Mouse (Mus musculus): ENCODE data around the gene Ermp1.
A peak's percentile ranks its signal among the peaks of the same experiment; 100 is the strongest.

The Ermp1 gene

GRCm38 (mm10) chr19:29647651-29648549 is at the start of gene Ermp1:
TSS of gene Ermp1 (minus strand) at chr19:29648415.
- peak; percentile 96 to 97 for DNase-seq (ENCODE audit: low spot score in 2 of 2)

- no peak for DNase-seq (ENCODE audit: low spot score in 2 of 2)
Observed at GRCm38 (mm10) chr19:29697245-29697874, 49.1 kb upstream of the Ermp1 start, which contains the start of gene Mlana. TSS of gene Mlana (plus strand) at chr19:29697824.

DNA sequence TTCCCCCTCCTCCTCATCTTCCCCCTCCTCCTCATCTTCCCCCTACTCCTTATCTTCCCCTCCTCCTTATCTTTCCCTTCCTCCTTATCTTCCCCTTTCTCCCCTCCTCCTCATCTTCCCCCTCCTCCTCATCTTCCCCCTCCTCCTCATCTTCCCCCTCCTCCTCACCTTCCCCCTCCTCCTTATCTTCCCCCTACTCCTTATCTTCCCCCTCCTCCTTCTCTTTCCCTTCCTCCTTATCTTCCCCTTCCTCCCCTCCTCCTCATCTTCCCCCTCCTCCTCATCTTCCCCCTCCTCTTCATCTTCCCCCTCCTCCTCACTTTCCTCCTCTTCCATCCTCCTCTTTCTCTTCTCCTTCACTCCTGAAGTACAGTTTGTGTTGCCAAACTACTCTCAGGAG is 48.6 kb upstream of the Ermp1 start:
- no peak for DNase-seq (ENCODE audit: low spot score in 2 of 2)

DNA sequence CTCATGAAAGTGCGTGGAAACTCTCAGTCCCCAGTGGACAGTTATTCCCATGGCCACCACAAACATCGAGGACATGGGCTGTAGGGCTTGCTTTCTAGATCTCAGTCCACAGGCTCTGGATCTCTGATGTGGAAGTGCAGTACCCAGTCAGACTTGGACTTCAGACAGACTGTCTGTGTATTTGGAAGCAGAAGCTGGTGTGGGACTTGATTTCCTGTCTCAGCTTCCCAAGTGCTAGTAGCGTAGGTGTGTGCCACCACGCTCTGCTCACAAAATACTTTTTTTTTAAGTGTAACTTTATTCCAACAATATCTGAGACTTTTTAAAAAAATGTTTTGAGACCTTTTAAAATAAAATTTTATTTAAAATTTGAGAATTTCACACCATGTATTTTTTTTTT is 48.1 kb upstream of the Ermp1 start:
- DNase-seq (ENCODE audit: low spot score in 2 of 2) = no peak

- no peak for DNase-seq (ENCODE audit: low spot score in 2 of 2)
Observed at GRCm38 (mm10) chr19:29695071-29695470, 46.9 kb upstream of the Ermp1 start.

DNA sequence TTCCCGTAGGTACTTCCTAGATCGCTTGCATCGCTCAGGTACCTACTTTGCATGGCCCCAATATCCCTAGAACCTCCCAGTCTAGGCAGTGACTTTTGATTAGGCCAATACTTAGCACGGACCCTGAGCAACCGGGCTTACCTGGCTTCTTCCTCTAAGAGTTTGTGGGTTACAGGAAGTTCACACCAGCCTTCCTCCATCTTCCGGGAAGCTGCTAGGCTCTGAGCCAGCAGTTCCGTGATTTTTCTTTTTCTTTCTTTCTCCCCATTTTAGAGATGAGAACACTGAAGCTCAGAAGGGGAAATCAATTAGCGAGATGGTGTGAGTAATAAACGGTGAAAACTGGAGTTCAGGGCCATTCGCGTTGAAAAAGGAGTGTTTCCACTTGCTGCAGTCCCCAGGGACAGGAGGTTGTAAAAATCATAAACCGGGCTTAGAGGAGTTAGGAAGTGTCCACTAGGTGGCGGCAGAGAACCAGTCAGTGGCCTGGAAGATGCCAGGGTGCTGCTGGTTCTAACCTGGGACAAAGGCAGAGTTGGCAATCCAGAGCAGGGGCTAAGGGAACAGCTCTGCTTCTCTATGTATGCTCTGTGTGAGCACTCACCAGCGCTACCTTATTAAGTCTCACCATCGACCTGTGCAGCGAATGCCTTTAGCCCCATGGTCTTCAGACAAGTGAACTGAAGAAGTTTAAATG is 35.8 kb upstream of the Ermp1 start:
- DNase-seq (ENCODE audit: low spot score in 2 of 2) = peak; percentile 62 to 78

- no peak for DNase-seq (ENCODE audit: low spot score in 2 of 2)
Observed at GRCm38 (mm10) chr19:29680182-29681152, 32.3 kb upstream of the Ermp1 start.

GRCm38 (mm10) chr19:29678181-29678778 is 30.1 kb upstream of the Ermp1 start:
- no peak for DNase-seq (ENCODE audit: low spot score in 2 of 2)

DNA sequence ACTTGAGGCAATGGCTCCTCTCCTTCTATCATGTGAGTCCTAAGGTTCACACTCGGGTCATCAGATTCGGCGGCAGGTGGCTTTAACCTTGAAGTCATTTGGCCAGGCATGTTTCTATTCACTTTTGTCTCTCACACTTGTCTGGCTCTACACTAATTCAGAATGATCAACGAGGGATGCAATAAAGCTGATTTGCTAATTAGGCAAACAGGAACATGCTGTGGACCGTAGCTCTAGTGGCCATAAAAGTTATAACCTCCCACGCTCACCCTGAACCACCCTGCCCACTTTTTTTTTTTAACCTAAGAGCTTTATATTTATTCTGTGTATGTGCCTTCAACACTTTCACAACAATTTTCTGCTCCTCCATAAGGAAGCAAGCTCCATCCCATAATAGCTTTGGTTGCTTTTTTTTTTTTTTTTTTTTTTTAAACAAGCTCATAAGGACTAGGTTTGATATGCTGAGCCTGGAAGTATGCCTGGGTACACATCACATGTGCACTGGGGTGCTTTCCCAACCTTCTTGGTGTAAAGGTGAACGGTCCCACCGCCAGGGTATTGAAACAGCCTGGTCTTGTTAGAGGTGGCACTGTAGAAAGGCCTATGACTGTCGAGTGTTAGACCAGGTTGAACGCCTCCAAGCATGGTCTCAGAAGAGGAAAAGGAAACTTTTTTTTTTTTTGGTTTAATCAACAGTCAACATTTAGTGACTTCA is 28.4 kb upstream of the Ermp1 start:
- peak in 1 of 2 experiments; percentile 62 for DNase-seq (ENCODE audit: low spot score in 2 of 2)

DNA sequence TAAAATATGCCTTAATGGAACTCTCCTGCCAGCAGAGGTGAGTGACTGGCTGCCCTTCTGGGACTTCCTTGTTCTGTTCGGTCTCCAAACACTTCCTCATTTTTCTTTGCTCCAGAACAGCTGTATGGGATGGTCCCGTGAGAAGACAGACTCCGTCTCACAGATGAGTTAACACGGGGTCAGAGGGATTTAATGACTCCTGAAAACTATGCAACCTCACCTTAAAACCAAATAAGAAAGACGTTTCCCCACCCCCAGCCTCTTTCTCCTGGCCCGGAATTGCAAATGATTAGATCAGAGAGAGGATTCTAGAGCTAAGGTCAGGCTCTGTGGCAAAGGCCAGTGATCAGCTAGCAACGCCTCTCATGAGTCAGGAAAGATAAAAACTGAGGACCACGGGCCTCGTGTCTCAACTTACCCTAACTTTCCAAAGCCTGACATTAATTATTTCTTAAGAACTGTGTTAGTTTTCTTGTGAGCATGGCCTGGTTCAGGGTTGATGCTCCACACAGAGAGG is 27.4 kb upstream of the Ermp1 start:
- DNase-seq (ENCODE audit: low spot score in 2 of 2) = peak in 1 of 2 experiments; percentile 43

DNA sequence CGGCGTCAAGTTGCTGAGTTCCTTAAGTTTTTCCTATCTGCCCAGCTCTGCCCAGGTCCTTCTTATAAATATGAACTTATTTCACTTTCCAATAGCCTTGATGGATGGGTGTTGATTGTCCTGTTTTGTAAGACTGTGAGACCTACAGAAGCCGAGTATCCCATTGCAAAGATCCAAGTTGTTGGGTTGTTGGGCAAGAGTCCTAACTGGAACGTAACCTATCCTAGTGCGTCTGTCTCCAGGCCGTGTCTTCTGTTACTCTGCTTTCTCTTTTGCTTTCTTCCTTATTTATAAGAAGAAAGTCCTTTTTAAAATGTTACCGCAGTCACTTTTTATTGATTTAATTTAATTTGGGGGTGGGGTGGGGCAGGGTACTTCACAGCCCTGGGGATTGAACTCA is 26.7 kb upstream of the Ermp1 start:
- DNase-seq (ENCODE audit: low spot score in 2 of 2) = no peak

GRCm38 (mm10) chr19:29672660-29673059 is 24.4 kb upstream of the Ermp1 start:
- no peak for DNase-seq (ENCODE audit: low spot score in 2 of 2)

- no peak for DNase-seq (ENCODE audit: low spot score in 2 of 2)
Observed at GRCm38 (mm10) chr19:29671160-29671559, 22.9 kb upstream of the Ermp1 start.

GRCm38 (mm10) chr19:29670247-29670646 is 22.0 kb upstream of the Ermp1 start:
- DNase-seq (ENCODE audit: low spot score in 2 of 2) = no peak

- no peak for DNase-seq (ENCODE audit: low spot score in 2 of 2)
Observed at GRCm38 (mm10) chr19:29668135-29668534, 19.9 kb upstream of the Ermp1 start.

DNA sequence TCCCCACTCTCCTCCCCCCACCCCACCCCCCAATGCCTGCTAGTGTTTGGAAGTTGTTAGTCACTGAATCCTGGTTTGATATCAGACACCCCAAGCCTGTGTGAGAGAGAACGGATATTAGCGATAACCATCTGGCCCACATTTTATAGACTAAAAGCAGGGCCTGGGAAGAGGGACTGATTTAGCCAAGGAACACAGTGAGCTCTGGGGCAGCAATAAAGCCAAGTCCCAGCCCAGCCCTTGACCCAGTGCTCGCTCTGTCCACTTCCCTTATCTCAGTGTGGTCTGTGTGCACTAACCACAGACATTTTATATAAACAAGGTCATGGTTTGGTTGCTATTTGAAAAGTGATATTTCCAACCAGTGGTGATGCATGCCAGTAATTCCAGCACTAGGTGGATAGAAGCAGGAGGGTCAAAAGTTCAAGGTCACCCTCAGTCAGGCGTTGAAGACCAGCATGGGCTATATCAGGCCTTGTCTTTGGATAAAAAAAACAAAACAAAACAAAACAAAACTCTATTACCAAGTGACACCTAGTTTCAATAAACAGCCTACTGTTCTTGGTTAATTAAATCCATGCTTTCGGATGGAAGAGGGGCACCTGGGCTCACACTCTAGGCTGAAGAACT is 18.9 kb upstream of the Ermp1 start:
- peak in 1 of 2 experiments; percentile 66 for DNase-seq (ENCODE audit: low spot score in 2 of 2)

DNA sequence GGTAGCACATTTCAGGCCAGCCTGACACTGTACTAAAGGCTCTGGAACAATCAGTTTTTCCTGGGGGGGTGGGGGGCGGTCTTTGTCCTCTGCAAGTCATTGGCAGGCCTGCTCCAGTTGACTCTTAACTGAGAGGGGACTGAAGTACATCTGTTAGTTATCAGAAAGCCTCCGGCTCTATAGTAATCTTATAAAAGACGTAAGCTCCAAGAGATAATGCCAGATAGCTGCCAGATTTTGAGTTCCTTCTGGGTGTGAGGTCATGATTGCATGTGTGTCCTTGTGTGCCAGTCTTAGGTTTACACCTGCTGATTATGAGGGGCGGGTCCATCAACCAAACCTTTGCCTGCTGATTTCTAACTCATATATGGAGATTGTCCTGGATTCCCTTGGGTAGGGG is 17.9 kb upstream of the Ermp1 start:
- no peak for DNase-seq (ENCODE audit: low spot score in 2 of 2)

- no peak for DNase-seq (ENCODE audit: low spot score in 2 of 2)
Observed at GRCm38 (mm10) chr19:29664934-29665333, 16.7 kb upstream of the Ermp1 start.

DNA sequence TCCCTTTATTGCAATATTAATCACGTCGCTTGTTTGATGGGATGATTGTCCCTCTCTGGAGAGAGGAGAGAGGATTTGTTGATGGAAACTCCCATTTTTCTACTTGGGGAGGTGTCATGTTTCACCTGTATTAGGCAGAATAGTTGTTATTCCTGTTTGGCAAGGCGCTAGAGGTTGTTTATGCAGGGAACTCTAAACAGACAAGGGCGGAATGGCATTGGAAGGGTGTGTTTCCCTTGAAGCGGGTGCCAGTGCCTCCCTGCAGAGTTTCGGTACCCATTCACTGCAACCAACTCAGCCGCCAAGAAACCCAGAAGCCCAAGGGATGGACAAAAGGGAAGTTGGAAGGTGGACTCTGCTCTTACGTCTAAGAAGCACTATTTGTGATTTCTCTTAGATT is 15.6 kb upstream of the Ermp1 start:
- DNase-seq (ENCODE audit: low spot score in 2 of 2) = no peak

Measured in urinary bladder, postnatal 36 days (tissue).